ENCODE assay signal across 9 mouse cellular contexts in the genomic region with DNA sequence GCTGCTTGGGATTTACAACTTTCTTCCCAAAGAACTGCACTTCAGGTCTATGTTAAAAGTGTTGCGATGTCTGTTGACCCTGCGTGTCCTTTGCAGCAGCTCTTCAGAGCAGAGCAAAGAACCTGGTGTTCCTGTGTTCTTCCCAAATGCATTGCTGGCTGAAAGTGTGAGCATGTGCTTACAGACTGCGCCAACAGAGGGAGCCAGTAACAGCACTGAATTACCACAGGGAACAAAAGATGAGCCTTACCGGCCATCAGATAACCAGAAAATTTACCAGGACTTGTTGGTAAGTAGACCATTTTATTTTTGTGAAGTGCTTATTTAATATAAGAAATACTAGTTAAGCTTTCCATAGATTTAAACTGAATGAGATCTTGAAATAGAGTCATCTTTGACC. TPM values are rescaled to one million over a fixed set of nuclear protein-coding genes. Genes with fewer than 3 reads are reported as not detected.
DNase-seq lines count a peak whose midpoint lies in the region; ATAC-seq and TF ChIP-seq lines count a peak whose summit lies in the region.
"Had no signal": no experiment of that assay in that cellular context is flagged by ENCODE, and none has a peak within 500 bp of the region (broad histone marks: within the 10 kb centered on the region; RNA-seq: fewer than 3 reads in every experiment).

No protein-coding gene starts in this region.

- TF ChIP-seq CTCF in Patski (IDR thresholded peaks at IDR 0.05) = peak; percentile 81

- no peaks in the 10 kb centered on the region for H3K27me3 ChIP-seq in limb, embryonic 11.5 days (ENCODE audit: control insufficient read depth, insufficient read depth, low read length)
- no peaks in the 10 kb centered on the region for H3K27me3 ChIP-seq in limb, embryonic 10.5 days (ENCODE audit: low read depth, poor library complexity, severe bottlenecking)
- H3K27me3 ChIP-seq in Patski = no peaks in the 10 kb centered on the region
- H3K27me3 ChIP-seq in neural tube, embryonic 11.5 days (ENCODE audit: control insufficient read depth, insufficient read depth, low read length) = no peaks in the 10 kb centered on the region
- H3K27me3 ChIP-seq: heart, embryonic 15.5 days had no signal

- POLR2A ChIA-PET in Patski (lab: Charles Lee) = interaction anchor here (0.6 kb wide), 1 partner anchor 93 kb away, joined by 3 read pairs; no protein-coding TSS in a partner anchor

- no peak for ATAC-seq in limb, embryonic 11.5 days (ENCODE audit: insufficient number of reproducible peaks, low FRiP score, low TSS enrichment, low read depth)
- no peak for ATAC-seq in Patski
- peak; percentile 87 for ATAC-seq in erythroid progenitor cell, adult 5-6 weeks (replicated peaks; ENCODE audit: low FRiP score, poor library complexity, severe bottlenecking)
- no peak for ATAC-seq in neural tube, embryonic 11.5 days (ENCODE audit: insufficient read depth, low FRiP score, low TSS enrichment)

- H3K27ac ChIP-seq in limb, embryonic 11.5 days (replicated peaks; ENCODE audit: low read depth, low read length) = no peak overlapping the region
- H3K27ac ChIP-seq in limb, embryonic 10.5 days = no peak overlapping the region
- H3K27ac ChIP-seq in neural tube, embryonic 11.5 days (ENCODE audit: low read depth, low read length) = no peak overlapping the region
- H3K27ac ChIP-seq: heart, embryonic 15.5 days had no signal

- no peak overlapping the region for H3K9ac ChIP-seq in limb, embryonic 11.5 days (ENCODE audit: low read length)
- no peak overlapping the region for H3K9ac ChIP-seq in neural tube, embryonic 11.5 days (ENCODE audit: low read length)
- H3K9ac ChIP-seq: heart, embryonic 15.5 days had no signal

- CTCF ChIA-PET in Patski (lab: Charles Lee) = interaction anchor here (0.7 to 1.9 kb wide), 11 partner anchors 9 to 86 kb away, joined by 3 to 15 read pairs (median 4); a partner anchor contains a TSS

- H3K36me3 ChIP-seq in limb, embryonic 11.5 days (ENCODE audit: control insufficient read depth, insufficient read depth, low read length) = peaks cover 16% of the 10 kb centered on the region; the same call in 1 of the 2 replicates
- peaks cover 85% of the 10 kb centered on the region for H3K36me3 ChIP-seq in limb, embryonic 10.5 days
- H3K36me3 ChIP-seq in neural tube, embryonic 11.5 days (ENCODE audit: control insufficient read depth, insufficient read depth, low read length) = peaks cover 4% of the 10 kb centered on the region

- intact Hi-C loops in left cerebral cortex, postnatal 4 days (cut with DNase I) = no loop called here

- DNase-seq in cerebellum, postnatal 25 days = peak; percentile 32 to 49
- no peak for DNase-seq in cerebellum, adult 11-12 months
- peak; percentile 57 for DNase-seq in limb, embryonic 11.5 days (ENCODE audit: low spot score)
- DNase-seq in limb, embryonic 10.5 days (ENCODE audit: low spot score) = no peak
- no peak for DNase-seq in Patski (ENCODE audit: low read depth, low spot score)
- peak; percentile 40 for DNase-seq in left cerebral cortex, postnatal 4 days
- peak; percentile 66 for DNase-seq in neural tube, embryonic 11.5 days (ENCODE audit: low spot score)

- no peak overlapping the region for H3K4me3 ChIP-seq in limb, embryonic 11.5 days (ENCODE audit: low read depth, low read length)
- H3K4me3 ChIP-seq in limb, embryonic 10.5 days = no peak overlapping the region
- no peak overlapping the region for H3K4me3 ChIP-seq in neural tube, embryonic 11.5 days (ENCODE audit: low read depth, low read length)
- H3K4me3 ChIP-seq: heart, embryonic 15.5 days had no signal

- no peak overlapping the region for H3K4me2 ChIP-seq in limb, embryonic 11.5 days (ENCODE audit: low read depth, severe bottlenecking)
- no peak overlapping the region for H3K4me2 ChIP-seq in neural tube, embryonic 11.5 days (ENCODE audit: low read depth)
- H3K4me2 ChIP-seq: heart, embryonic 15.5 days had no signal

- WGBS in limb, embryonic 11.5 days = 41% methylated on average over 4 of the region's 4 CpGs
- WGBS in limb, embryonic 10.5 days = 43% methylated on average over 4 of the region's 4 CpGs
- WGBS in neural tube, embryonic 11.5 days = 42% methylated on average over 4 of the region's 4 CpGs

- no peaks in the 10 kb centered on the region for H3K4me1 ChIP-seq in limb, embryonic 11.5 days (ENCODE audit: control insufficient read depth, insufficient read depth, low read length)
- no peaks in the 10 kb centered on the region for H3K4me1 ChIP-seq in limb, embryonic 10.5 days
- no peaks in the 10 kb centered on the region for H3K4me1 ChIP-seq in neural tube, embryonic 11.5 days (ENCODE audit: control insufficient read depth, insufficient read depth, low read length)
- H3K4me1 ChIP-seq: heart, embryonic 15.5 days had no signal

- in situ Hi-C loops in Patski (cut with MboI; ENCODE audit: low pct_unique_long_range_greater_than_20kb) = no loop called here

- H3K9me3 ChIP-seq in limb, embryonic 11.5 days (ENCODE audit: control insufficient read depth, low read length) = no peaks in the 10 kb centered on the region
- no peaks in the 10 kb centered on the region for H3K9me3 ChIP-seq in limb, embryonic 10.5 days (replicated peaks)
- no peaks in the 10 kb centered on the region for H3K9me3 ChIP-seq in neural tube, embryonic 11.5 days (ENCODE audit: control insufficient read depth, low read length)
- H3K9me3 ChIP-seq: heart, embryonic 15.5 days had no signal

RNA-seq across cellular contexts. Expression of a gene that starts 18.0 kb away (rescaled TPM):
- 2.7 and 3.4 TPM in 2 replicates for polyA plus RNA-seq in limb, embryonic 11.5 days (2014; fragmentation: Nextera tagmentation; extraction: Ambion mirVana)
- 1.7 TPM in 2 replicates for polyA plus RNA-seq in limb, embryonic 10.5 days (2016; fragmentation: Nextera tagmentation; extraction: Ambion mirVana)
- 1.2 TPM for polyA plus RNA-seq in Patski (2021)
- 227 and 255 TPM in 2 replicates for total RNA-seq in erythroid progenitor cell, adult 5-6 weeks (2015; ENCODE audit: low replicate concordance)
- 186 and 231 TPM in 2 replicates for total RNA-seq in erythroid progenitor cell, adult 5-6 weeks (2017; ENCODE audit: low replicate concordance)
- 1 to 10 TPM; 2.1 to 2.4 TPM for total RNA-seq in left cerebral cortex, postnatal 4 days (2021)
- 6.7 and 7.5 TPM in 2 replicates for polyA plus RNA-seq in neural tube, embryonic 11.5 days (2014; fragmentation: Nextera tagmentation; extraction: Ambion mirVana)

RNA-seq across cellular contexts. Expression of a gene that starts 38.3 kb away (rescaled TPM):
- polyA plus RNA-seq in limb, embryonic 11.5 days (2014; fragmentation: Nextera tagmentation; extraction: Ambion mirVana) = 20.1 and 23.0 TPM in 2 replicates
- 16.9 and 19.8 TPM in 2 replicates for polyA plus RNA-seq in limb, embryonic 10.5 days (2016; fragmentation: Nextera tagmentation; extraction: Ambion mirVana)
- 6.4 TPM for polyA plus RNA-seq in Patski (2021)
- total RNA-seq in erythroid progenitor cell, adult 5-6 weeks (2015; ENCODE audit: low replicate concordance) = 96.2 and 98.1 TPM in 2 replicates
- total RNA-seq in erythroid progenitor cell, adult 5-6 weeks (2017; ENCODE audit: low replicate concordance) = 73.3 and 112 TPM in 2 replicates
- 1 to 10 TPM; 2.9 to 3.1 TPM for total RNA-seq in left cerebral cortex, postnatal 4 days (2021)
- polyA plus RNA-seq in neural tube, embryonic 11.5 days (2014; fragmentation: Nextera tagmentation; extraction: Ambion mirVana) = 15.3 and 18.9 TPM in 2 replicates

RNA-seq across cellular contexts. Expression of a gene that starts 50.3 kb away (rescaled TPM):
- 11.2 and 12.3 TPM in 2 replicates for polyA plus RNA-seq in limb, embryonic 11.5 days (2014; fragmentation: Nextera tagmentation; extraction: Ambion mirVana)
- polyA plus RNA-seq in limb, embryonic 10.5 days (2016; fragmentation: Nextera tagmentation; extraction: Ambion mirVana) = 6.8 and 9.0 TPM in 2 replicates
- polyA plus RNA-seq in Patski (2021) = 142 TPM
- 733 and 856 TPM in 2 replicates for total RNA-seq in erythroid progenitor cell, adult 5-6 weeks (2015; ENCODE audit: low replicate concordance)
- 400 and 437 TPM in 2 replicates for total RNA-seq in erythroid progenitor cell, adult 5-6 weeks (2017; ENCODE audit: low replicate concordance)
- under 1 TPM; 0.84 to 0.95 TPM for total RNA-seq in left cerebral cortex, postnatal 4 days (2021)
- 9.7 and 14.7 TPM in 2 replicates for polyA plus RNA-seq in neural tube, embryonic 11.5 days (2014; fragmentation: Nextera tagmentation; extraction: Ambion mirVana)

RNA-seq across cellular contexts. Expression of a gene that starts 51.2 kb away (rescaled TPM):
- 83.6 and 87.4 TPM in 2 replicates for polyA plus RNA-seq in limb, embryonic 11.5 days (2014; fragmentation: Nextera tagmentation; extraction: Ambion mirVana)
- 61.3 and 69.6 TPM in 2 replicates for polyA plus RNA-seq in limb, embryonic 10.5 days (2016; fragmentation: Nextera tagmentation; extraction: Ambion mirVana)
- polyA plus RNA-seq in Patski (2021) = 85.5 TPM
- 21.3 and 43.2 TPM in 2 replicates for total RNA-seq in erythroid progenitor cell, adult 5-6 weeks (2015; ENCODE audit: low replicate concordance)
- 28.8 and 51.5 TPM in 2 replicates for total RNA-seq in erythroid progenitor cell, adult 5-6 weeks (2017; ENCODE audit: low replicate concordance)
- total RNA-seq in left cerebral cortex, postnatal 4 days (2021) = 100 to 1,000 TPM; 141 to 149 TPM
- polyA plus RNA-seq in neural tube, embryonic 11.5 days (2014; fragmentation: Nextera tagmentation; extraction: Ambion mirVana) = 141 and 150 TPM in 2 replicates

Comparison
In these comparisons a context has a peak if more than half of its experiments do, and no peak if none do; other contexts are left out.
1. DNase-seq: peak in cerebellum, postnatal 25 days (2 of 2), limb, embryonic 11.5 days (single experiment), left cerebral cortex, postnatal 4 days (single experiment) and neural tube, embryonic 11.5 days (single experiment); none in cerebellum, adult 11-12 months (single experiment), limb, embryonic 10.5 days (single experiment) and Patski (single experiment).